Mouse (Mus musculus): Measurements from ENCODE around the gene 9530003J23Rik.
"Not testable (repeated sequence)": the region's sequence is repeated elsewhere in the genome, so short reads cannot be mapped to it uniquely, and the experiment has no call there.

The 9530003J23Rik gene

DNA sequence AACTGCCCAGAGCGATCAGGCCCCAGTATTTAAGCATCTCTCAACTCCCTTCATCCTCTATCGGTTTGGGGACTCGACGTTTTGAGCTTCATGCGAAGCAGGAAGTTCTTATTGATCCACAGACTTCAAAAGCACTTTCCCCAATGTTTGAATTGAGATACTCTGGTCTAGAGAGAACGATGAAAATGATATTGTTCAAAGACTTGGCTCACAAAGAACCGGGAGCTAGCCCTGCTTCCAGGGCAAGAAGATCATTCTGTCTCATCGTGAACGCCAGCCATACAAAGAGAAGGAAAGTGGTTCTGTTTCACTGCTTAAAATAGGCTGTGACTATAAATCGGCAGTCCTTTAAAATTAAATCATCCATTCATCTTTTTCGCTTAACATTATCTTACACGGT is at the start of gene 9530003J23Rik:
Gene 9530003J23Rik, minus strand, starts transcription at position 101 of the 400 bp plus-strand sequence.
- DNase-seq, result no peak

DNA sequence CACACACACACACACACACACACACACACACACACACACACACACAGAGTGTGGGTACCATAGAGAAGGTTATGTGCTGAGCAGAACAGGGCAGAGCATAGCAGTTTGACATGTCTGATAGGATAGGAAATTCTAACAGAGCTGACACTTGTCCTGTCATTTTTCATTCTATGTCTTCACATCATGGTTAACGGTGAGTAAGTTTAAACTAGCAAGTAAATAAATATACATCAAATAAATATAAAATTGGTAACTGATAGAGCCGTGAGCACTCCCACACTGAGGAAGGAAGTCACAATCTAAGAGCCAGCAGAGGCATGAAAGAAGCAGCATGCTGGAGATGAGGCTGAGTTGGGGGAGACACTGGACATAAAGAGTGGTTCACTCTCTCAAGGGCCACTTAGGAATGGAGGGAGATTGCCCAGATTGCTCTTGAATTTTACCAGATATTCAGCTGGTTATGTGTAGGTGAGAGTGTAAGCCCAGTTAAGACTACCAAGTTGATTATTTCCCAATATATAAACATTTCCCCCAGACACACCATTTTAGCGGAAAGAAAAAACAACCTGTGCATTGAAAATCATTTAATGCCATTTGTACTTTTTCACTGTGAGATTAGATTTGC is 48.8 kb upstream of the 9530003J23Rik start:
- DNase-seq, result no peak

DNA sequence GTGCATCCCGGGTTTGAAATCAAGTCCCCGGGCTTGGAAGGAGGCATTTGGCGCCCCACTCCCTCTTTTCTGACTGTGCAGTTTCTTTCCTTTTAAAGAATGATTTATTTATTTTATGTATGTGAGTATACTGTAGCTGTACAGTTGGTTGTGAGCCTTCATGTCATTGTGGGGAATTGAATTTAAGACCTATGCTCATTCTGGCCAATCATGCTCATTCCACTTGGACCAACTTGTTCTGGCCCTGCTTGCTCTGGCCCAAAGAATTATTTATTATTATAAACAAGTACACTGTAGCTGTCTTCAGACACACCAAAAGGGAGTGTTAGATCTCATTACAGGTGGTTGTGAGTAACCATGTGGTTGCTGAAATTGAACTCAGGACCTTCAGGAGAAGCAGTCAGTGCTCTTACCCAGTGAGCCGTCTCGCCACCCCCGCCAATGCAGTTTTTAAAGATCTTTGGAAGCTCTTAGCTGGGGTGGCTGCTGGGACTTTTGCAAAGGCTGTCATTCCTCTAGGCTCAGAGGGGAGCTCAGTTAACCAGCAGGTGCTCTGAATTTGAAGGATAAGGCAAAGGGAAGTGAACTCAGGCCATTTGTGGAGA is 48.0 kb upstream of the 9530003J23Rik start:
- no peak for DNase-seq

DNA sequence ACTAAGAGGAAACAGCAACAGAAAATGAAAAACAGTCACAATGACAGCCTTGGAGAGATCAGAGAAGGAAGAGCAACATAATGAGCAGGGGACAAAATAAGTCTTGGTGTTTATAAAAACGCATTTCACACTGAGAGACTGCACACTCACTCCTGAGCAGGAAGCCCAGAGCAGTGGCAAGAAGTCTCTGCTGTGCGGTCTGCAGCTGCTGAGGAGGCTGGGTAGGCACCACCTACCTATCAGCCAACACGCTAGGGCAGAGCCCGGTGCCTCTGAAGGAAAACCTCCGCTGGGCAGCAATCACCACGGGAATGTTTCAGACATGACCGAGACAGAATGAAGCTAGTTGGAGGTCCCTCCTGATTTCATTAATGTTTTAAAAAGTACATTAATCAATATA is 47.1 kb upstream of the 9530003J23Rik start:
- not testable (repeated sequence) for DNase-seq

DNA sequence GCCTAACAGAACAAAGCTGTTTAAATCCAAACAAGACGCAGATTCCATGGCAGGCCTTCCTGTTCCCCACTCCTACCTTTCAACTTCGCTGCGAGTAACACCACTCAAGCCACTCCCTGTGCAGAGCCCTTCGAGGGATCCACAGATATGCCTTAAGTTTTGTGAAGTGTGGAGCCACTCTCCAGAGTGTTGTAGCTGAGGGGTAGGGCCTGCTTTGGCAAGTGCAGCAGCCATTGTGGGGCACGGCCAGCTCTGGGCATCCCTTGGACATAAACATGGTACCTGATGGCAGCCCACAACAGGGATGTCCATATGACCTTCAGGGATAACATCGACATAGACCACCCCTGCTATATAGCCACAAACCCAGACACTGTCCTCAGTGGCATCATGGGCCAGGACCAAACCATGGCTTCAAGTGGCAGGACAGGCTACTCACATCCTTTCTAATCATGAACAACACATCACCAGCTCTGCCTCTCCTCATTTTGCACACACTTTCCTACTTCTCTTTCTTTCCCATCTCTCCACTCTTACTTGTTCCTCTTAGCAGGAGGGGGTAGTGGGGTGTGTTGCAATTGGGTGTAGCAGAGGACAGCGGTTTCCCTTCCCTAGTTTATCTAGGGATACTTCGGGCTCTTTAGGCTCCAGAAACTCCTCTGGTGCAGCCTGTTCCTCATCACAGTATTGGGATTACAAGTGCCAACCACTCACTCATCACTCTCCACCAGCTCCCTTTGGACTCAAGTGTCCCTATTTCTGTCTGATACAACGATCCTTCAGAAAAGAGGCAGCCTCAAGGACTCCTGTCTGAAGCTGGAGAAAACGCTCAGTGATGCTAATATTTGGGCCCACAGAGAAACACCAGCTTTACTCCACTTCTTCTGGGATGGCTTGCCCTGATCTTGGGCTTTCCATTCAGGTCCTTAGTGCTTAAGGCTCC is 46.3 kb upstream of the 9530003J23Rik start:
- DNase-seq, result no peak

DNA sequence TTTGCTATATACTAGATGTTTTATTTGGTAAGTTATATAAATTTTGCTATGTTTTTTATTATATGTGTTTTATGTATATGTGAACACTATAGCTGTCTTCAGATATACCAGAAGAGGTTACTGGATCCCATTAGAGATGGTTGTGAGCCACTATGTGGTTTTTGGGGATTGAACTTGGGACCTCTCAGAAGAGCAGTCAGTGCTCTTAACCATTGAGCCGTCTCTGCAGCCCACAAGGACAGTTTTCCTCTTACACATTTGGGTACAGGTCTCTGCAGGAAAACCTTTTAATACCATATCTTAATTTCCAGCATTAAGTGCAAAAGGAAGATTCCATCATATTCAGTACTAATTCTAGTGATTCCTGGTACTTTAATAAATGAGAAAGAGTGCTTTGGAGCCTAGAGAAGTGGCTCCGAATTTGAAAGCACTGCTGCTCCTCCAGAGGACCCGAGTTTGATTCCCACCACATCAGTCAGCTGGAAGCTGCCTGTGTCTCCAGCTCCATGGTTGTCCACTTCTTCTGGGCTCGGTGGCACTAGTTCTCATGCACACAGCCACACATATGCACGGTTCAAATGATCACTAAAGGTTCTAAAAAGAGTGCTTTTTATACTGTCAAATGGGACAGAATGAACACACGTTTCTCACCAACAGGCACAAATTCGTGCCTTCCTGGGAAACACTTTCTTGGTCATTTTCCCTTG is 45.5 kb upstream of the 9530003J23Rik start:
- DNase-seq, result no peak

DNA sequence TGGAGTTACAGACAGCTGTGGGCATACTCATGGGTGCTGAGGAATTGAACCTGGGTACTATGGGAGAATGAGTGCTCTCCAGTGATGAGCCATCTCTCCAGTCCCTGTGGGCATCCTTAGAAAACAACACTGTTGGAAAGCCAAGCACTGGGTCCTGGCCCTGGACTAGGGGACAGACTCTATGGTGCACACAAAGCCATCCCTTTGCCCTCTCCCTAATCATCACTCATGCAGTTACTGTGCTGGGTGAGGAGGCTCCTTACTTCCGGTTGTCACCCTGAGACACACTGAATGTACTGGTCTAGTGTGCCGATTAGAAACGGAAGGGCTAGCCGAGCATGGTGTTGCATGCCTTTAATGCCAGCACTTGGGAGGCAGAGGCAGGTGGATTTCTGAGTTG is 44.7 kb upstream of the 9530003J23Rik start:
- not testable (repeated sequence) for DNase-seq

DNA sequence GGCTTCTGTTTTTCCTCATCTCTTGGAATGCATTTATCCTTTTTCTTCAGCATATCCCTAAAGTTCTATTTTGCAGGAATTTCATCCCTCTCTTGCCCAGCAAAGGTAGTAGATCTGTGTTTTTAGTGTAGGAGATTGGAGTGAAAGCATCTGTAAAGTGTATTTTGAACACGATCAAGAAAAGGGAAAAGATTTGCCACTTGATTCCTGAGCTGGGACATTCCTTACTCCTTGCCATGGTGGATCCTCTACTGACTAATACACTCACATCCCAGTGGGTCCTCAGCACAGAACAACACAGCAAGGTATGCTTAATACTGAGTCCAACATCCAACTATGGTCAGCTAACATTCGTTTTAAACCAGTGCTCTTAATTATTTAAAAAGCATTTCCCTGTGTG is 44.0 kb upstream of the 9530003J23Rik start:
- no peak for DNase-seq

DNA sequence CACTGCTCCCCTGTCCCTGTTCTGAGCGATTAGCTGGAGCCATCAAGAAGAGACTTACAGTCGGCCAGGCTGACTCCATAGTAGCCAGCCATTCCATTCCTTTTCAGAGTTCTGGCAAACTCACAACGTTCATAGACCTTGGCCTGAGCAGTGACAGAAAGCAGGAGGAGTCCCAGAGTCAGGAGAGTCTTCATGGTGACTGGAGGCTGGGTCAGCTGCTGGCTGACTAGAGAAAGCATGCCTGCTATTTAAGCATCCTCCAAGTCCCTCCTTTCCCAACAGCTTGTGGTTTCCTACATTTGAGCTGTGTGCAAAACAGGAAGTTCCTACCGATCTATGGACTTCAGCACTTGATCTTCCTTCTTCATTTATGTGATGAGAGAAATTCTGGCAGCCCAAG is 43.5 kb upstream of the 9530003J23Rik start, which contains the start of gene Lyz2:
Gene Lyz2, minus strand, starts transcription at position 273 of the 400 bp plus-strand sequence.
- DNase-seq, result peak; percentile 74

DNA sequence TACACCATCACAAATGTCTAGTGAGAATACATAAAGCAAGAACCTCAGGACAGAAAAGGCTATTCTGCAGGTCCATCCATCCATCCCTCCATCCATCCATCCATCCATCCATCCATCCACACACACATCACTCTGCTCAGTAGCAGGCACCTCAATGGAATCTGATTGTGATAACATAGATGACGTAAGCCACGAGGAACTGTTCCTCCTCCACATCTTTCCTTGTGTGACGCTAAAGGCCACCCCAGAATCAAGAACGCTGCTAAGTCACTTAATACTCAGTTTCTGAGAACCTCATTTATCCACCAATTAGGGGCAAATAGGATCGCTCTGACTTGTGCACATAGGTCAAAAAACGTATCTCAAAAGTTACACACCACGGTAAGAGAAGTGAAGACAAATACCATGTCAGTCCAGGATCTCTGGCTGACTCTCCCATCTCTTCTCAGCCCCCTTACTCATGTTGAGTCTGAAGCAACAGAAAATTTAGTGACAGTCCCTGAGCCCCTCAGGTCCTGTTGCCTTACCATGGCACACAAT is 42.9 kb upstream of the 9530003J23Rik start:
- no peak for DNase-seq

DNA sequence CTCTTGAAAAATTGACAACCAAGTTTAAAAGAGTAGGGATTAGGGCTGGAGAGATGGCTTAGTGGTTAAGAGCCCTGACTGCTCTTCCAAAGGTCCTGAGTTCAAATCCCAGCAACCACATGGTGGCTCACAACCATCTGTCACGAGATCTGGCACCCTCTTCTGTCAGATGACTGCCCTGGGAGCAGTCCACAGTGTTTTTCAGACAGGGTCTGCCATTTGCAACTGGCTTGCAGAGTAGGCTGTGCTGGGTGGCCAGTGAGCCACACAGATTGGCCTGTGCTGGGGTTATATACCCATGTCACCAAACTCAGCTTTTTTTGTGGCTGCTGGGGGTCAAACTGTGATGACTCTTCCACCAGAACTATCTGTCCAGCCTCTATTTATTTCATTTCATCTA is 41.5 kb upstream of the 9530003J23Rik start:
- DNase-seq, result peak; percentile 50

DNA sequence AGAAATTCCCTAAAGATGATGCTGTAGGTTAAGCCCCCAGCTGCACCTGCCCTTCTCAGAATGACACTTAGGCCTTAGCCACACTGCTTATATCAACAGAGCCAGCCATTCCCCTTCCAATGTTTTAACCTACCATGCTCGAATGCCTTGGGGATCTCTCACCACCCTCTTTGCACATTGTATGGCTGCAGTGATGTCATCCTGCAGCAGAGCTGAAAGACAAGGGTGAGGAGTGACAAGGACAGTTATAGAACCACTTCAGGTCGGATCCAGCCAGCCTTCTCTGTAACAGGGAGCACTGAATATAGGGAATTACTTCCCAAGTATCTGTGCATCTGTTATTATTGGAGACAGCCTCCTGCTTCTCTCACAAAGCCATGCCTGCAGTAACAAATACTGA is 40.0 kb upstream of the 9530003J23Rik start:
- not testable (repeated sequence) for DNase-seq

DNA sequence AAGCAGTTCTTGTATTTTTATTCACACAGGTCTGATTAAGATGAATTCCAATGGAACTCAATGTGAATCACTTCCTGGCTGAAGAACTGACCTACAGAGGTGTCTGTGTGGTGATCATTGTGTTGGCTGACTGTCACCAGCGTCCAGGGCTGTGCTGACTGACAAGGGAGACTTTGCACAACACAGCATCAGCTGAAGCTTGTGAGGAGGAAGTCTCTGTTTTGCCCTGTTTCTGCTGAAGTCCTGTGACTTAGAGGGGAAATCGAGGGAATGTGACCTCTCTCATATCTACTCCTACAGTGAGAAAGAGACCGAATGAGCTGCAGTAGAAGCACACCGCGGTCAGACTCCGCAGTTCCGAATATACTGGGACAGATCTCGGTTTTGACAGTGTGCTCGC is 39.3 kb upstream of the 9530003J23Rik start:
- DNase-seq, result peak; percentile 45

DNA sequence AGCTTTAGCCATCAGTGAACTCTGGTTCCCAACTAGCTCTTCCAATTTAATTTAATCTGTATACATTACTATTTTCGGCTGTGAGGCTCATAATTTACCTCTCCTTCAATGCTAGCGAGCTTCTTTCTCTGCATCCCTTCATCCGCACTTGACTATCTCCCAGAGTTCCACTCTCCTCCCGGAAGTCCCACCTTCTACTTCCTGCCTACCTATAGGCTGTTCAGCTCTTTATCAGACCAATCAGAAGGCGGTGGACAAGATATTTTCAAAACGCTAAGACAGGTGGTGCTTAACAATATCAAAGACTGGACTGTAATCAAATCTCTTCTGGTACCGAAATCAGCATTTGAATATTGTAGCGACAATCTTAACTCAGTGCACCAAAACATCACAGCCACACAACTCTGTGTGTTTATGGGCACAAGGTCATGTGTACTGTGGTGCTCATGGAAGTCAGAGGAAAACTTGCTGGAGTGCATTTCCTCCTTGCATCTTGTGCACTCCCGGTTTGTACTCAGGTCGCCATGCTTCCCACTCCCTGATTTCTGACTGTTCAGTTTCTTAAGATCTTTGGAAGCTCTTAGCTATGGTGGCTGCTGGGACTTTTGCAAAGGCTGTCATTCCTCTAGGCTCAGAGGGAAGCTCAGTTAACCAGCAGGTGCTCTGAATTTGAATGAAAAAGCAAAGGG is 37.3 kb upstream of the 9530003J23Rik start:
- DNase-seq, result peak; percentile 56

DNA sequence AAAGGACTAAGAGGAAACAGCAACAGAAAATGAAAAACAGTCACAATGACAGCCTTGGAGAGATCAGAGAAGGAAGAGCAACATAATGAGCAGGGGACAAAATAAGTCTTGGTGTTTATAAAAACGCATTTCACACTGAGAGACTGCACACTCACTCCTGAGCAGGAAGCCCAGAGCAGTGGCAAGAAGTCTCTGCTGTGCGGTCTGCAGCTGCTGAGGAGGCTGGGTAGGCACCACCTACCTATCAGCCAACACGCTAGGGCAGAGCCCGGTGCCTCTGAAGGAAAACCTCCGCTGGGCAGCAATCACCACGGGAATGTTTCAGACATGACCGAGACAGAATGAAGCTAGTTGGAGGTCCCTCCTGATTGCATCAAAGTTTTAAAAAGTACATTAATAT is 36.1 kb upstream of the 9530003J23Rik start:
- DNase-seq, result not testable (repeated sequence)

DNA sequence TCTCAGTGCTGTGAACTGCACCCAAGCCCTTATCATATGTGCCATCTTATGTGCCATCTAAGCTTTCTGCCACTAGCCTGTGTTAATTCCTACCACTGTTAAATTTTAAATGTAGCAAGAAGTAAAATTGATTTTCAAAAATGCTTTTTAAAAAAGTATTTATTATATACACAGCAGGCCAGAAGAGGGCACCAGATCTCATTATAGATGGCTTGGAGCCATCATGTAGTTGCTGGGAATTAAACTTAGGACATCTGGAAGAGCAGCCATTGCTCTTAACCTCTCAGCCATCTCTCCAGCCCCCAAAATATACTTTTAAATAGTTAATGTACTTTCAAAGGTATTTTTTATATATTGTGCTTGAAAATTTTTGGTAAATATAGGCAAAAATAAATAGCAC is 33.5 kb upstream of the 9530003J23Rik start:
- no peak for DNase-seq

DNA sequence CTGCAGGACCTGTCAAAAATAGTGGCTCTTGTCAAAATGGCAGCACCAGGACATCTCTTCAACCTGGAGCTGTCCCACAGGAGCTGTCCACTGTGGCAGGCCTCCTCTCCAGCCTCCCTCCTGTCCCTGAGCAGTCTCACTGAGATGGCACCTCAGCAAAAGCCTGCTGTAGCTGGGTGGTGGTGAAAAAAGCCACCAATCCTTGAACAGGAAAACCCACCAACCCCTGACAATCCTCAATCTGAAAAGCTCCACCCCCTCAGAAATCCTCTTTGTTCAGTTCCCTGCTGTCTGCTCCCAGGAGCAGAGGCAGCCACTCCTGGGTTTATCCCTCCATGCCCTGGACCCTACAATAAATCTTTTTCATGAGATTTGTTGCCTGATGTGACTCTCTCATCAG is 21.4 kb upstream of the 9530003J23Rik start:
- no peak for DNase-seq

DNA sequence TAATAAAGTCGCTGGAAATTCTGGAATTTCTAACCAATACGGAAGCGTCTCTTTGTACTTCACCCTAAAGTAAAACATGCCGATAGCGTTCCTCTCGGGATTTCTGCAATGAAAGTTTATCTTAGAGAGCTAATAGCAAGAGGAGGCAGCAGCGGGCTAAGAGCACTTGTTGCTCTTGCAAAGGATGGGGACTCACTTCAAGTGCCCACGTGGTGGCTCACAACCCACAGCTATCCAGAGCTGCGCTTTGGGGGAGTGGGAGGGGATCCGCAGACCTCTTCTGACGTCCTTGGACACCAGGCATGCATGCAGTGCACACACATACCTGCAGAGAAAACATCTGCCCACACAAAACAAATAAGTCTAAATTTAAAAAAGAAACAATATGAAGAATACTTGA is 2.6 kb downstream of the 9530003J23Rik start:
- peak; percentile 65 for DNase-seq

DNA sequence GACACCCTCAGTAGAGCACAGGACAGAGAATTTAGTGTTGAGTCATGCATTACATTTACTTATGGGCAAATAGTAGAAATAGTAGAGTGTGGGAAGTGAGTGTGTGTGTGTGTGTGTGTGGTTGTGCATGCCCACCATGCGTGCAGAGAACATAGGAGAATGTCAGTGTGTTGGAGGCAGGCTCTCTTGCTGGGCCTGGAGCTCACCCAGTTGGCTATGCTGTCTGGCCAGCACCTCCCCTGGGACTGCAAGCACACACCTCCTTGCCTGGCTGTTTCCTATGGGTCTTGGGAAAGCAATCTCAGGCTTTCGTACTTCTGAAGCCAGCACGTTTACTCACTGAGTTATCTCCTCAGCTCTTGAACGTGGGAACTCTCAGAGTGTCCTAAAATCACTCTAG is 3.7 kb downstream of the 9530003J23Rik start:
- peak; percentile 44 for DNase-seq

DNA sequence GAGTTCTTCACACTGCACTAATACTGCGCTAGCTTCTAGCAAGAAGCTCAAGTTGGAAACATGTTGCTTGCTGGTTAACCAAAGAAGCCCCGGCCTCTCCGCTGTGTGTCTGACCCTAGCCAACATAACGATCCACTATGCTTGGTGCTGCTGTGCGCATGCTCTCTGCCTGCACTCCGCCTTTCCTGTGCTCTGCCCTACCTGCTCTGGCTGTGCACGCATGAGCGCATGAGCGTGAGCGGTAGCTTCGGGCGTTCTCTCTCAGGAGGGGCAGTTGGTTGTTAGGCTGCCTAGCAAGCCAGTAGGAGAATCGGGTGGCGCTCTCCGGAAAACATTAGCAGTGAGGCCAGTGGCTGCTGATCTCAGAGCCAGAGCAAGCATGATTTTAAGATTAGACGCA is 8.7 kb downstream of the 9530003J23Rik start:
- peak; percentile 36 for DNase-seq

DNA sequence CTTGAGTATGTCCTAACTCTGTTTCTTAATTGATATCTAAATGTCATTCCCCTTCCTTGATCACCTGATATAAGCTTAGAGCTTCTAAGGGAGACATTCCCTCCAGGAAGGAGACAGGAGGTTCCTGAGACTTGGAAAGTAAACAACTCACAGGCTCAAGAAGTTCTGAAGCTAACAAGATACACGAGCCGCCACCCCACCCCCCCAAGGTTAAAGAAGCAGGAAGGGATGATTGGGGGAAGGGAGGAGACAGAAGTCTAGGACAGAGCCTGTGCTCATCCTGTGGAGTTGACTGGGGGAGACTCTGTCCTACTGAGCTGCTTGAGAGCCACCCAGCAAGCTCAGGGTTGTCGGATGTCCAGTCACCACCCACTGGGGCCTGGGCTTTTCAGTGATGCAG is 12.5 kb downstream of the 9530003J23Rik start:
- DNase-seq, result peak; percentile 58

DNA sequence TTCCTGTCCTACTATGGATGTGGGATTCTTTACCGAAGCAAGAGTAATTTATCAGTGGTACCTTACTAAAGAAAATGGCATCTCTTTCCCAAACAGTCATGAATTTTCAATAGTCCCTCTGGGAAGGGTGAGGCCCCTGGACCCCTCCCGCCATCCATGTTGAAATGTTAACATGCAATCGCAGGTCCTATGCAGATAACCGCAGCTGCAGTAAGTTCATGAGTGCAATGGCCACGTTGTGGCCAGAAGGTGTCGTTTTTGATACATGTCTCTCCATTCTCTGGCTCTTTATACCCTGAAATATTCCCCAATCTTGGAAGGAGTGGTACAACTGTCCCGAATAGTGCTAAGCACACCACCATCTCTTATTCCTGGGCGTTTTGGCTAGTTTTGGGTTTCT is 13.4 kb downstream of the 9530003J23Rik start:
- DNase-seq, result peak; percentile 52
